Mouse (Mus musculus) spleen, adult 2 months (tissue): Measurements from ENCODE around the gene Nav3. TPM values are rescaled to one million over a fixed set of nuclear protein-coding genes. Genes with fewer than 3 reads are reported as not detected.

Experiments
- DNase-seq, 2 experiments: peaks; one replicate each; pipeline versions ENCODE4 v3.0.0 to v3.0.0-alpha.2; 2012 to 2021; ENCODE audit warnings: low spot score in 2 of 2, low read depth in 1 of 2
- H3K27ac ChIP-seq: fragments of 200-500 bp; 2 replicates; pipeline ENCODE4 v1.5.1; 2012; ENCODE audit warnings: low read length, inconsistent platforms; ENCODE audit not compliant: insufficient read depth
- H3K27me3 ChIP-seq: fragments of 200-500 bp; 2 replicates; pipeline ENCODE4 v1.6.1; 2012; ENCODE audit warnings: mild to moderate bottlenecking, moderate library complexity, low read length, inconsistent platforms; ENCODE audit not compliant: control insufficient read depth, insufficient read depth
- H3K36me3 ChIP-seq: fragments of 200-500 bp; 2 replicates; pipeline ENCODE4 v1.6.1; 2012; ENCODE audit warnings: mild to moderate bottlenecking, low read length, inconsistent platforms; ENCODE audit not compliant: control insufficient read depth, insufficient read depth
- H3K4me1 ChIP-seq: fragments of 200-500 bp; 2 replicates; pipeline ENCODE4 v1.6.1; 2011; ENCODE audit warnings: inconsistent platforms; ENCODE audit not compliant: control insufficient read depth, insufficient read depth, insufficient read length
- H3K4me3 ChIP-seq: fragments of 200-500 bp; 2 replicates; pipeline ENCODE4 v1.5.1; 2011; ENCODE audit warnings: mild to moderate bottlenecking, inconsistent platforms; ENCODE audit not compliant: insufficient read depth, insufficient read length; ENCODE audit errors: extremely low read depth
- CTCF ChIP-seq: fragments of 200-500 bp; IDR thresholded peaks from 2 replicates; pipeline ENCODE4 v1.5.1; 2011; ENCODE audit warnings: mild to moderate bottlenecking, inconsistent platforms; ENCODE audit not compliant: insufficient read depth, insufficient read length, insufficient replicate concordance; ENCODE audit errors: extremely low read depth
- POLR2A ChIP-seq: fragments of 200-500 bp; IDR thresholded peaks from 2 replicates; pipeline ENCODE4 v1.6.1; 2011; ENCODE audit warnings: low read depth, low read length, inconsistent platforms
- WGBS: fragments of 180-500 bp; shearing (Covaris S2); methylation state at CpG from one replicate; pipeline ENCODE4 v1.1.7; 2018; 5-methylcytosine and 5-hydroxymethylcytosine counted together
- polyA plus RNA-seq: library from polyadenylated mRNA; depleted of rRNA; stranded (reverse); fragments of >200 nt; gene quantifications from 2 replicates; pipeline ENCODE4 v1.2.3, GENCODE M21; 2012

Nav3 gene
- polyA plus RNA-seq, 1 experiment = 0.39 TPM

DNA sequence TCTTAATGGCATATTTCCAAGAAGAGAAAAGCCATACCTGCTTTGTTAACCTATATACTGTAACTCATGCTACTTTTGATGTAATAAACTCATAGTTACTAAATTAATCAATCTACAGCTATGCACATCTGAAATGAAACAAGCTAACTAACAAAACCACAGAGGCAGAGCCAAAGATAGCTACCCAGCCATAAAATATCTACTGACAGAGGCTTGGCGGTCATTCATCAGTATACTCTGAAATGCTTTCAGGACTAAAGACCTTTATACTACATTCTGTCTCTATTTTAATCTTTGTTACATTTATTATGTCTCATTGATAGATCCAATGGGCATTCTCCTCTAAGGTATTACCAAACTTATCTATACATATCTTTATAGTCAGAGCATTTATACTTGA, 185.4 kb downstream of the Nav3 start:
- H3K27me3 ChIP-seq = no peaks in the 10 kb centered on the region
- no peak overlapping the region for H3K27ac ChIP-seq
- no peak overlapping the region for H3K4me3 ChIP-seq
- no peak for DNase-seq
- H3K36me3 ChIP-seq = no peaks in the 10 kb centered on the region
- WGBS = 78% methylated on average over 1 of the region's 1 CpGs
- no peaks in the 10 kb centered on the region for H3K4me1 ChIP-seq
- TF ChIP-seq CTCF = no peak

DNA sequence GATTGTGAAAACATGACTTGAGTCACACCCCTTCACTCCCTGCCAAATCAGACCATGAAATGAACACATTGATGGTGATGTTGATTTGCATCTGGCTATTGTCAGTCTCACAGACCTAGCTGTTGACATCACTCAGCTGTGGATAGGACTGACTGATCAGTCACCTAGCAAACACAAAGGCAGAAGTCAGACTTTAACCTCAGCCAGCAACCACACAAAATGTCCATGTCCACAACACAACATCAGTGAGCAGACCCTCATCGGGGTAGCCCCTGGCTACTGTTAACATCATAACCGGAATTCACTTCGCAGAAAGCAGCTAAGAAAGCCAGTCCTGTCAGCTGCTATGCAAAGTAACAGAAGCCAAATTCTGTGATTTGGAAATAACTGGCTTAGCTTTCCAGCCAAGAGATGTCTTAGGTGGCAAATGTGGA, 213.9 kb downstream of the Nav3 start:
- no peaks in the 10 kb centered on the region for H3K27me3 ChIP-seq
- no peaks in the 10 kb centered on the region for H3K36me3 ChIP-seq
- H3K27ac ChIP-seq = no peak overlapping the region
- no peak overlapping the region for H3K4me3 ChIP-seq
- DNase-seq = no peak
- WGBS = 97% methylated on average over 3 of the region's 3 CpGs
- H3K4me1 ChIP-seq = no peaks in the 10 kb centered on the region
- TF ChIP-seq CTCF (no peak), POLR2A (no peak)

DNA sequence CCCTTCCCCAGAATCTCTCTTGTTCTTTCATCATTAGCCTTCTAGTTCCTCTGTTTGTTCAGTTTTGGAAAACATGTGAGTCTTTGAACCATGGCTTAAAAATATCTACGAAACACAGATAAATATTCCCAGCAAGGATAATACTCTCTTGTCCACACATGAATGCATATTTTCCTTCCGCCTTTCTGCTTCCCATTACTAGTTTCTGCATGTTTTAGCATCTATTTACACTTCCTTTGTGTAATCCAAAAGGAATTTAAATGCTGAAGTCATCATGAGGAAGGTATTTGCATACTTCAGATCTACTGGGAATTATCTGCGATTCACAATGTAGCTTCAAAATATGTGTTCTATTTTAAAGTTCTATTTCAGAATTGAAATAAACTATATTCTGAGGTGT, 215.3 kb downstream of the Nav3 start:
- Histone ChIP-seq H3K27me3 (no peaks in the 10 kb centered on the region), H3K27ac (no peak overlapping the region), H3K4me3 (no peak overlapping the region), H3K36me3 (no peaks in the 10 kb centered on the region), H3K4me1 (no peaks in the 10 kb centered on the region)
- DNase-seq = no peak
- no peak for TF ChIP-seq POLR2A
- no peak for TF ChIP-seq CTCF
- WGBS = 82% methylated on average over 3 of the region's 3 CpGs

DNA sequence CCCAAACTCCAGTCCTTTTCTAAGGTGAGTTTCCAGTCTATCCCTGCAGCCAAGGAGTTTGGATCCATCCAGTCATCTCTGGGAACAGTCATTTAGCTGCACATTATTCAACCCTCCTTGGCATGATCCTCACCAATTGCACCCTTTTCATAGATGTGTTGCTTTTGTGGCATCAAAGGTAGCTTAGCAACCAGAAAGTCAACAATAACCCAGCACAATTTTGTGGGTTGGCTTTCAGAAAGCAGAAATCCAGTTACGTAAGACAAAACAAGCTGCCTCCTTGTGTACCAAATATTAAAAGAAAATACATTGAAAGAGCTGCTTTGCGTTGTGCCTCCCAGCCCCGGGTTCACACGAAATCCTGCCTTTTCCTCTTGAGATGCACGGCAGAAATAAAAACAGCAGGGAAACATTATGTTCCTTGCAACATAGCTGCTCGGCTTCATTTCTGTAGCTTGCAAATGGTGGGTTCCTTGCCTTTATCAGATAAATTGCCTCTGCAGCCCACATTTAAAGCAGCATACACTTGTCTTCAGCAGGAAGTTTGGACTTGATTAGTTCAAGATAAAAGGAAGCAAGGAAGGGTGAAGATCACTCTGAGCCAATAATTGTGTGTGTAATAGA, 222.6 kb downstream of the Nav3 start:
- no peaks in the 10 kb centered on the region for H3K4me1 ChIP-seq
- H3K4me3 ChIP-seq = no peak overlapping the region
- H3K27me3 ChIP-seq = no peaks in the 10 kb centered on the region
- TF ChIP-seq CTCF = no peak
- TF ChIP-seq POLR2A = no peak
- DNase-seq = no peak
- no peak overlapping the region for H3K27ac ChIP-seq
- 76% methylated on average over 6 of the region's 6 CpGs for WGBS
- H3K36me3 ChIP-seq = no peaks in the 10 kb centered on the region

DNA sequence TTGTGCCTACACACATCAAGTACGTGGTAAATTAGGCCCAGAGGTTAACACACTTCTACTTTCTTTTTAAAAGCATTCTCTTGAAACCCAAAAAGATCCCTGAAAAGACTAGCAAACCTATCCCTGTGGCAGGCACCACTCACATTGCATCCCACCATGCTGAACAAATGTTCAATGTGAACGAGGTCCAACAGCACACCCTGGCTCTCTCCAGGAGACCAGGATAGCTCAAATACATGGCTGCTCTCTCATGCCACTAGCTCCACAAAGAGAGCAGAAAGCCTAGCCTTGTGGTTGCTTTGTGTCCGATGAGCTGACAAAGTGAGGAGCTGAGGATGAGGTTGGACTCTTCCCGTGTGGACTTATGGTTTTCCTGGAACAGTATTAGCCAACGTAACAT, 249.6 kb downstream of the Nav3 start:
- TF ChIP-seq CTCF (no peak), POLR2A (no peak)
- no peak overlapping the region for H3K4me3 ChIP-seq
- no peak for DNase-seq
- no peaks in the 10 kb centered on the region for H3K4me1 ChIP-seq
- H3K36me3 ChIP-seq = no peaks in the 10 kb centered on the region
- H3K27me3 ChIP-seq = no peaks in the 10 kb centered on the region
- WGBS = 85% methylated on average over 5 of the region's 5 CpGs
- H3K27ac ChIP-seq = no peak overlapping the region

DNA sequence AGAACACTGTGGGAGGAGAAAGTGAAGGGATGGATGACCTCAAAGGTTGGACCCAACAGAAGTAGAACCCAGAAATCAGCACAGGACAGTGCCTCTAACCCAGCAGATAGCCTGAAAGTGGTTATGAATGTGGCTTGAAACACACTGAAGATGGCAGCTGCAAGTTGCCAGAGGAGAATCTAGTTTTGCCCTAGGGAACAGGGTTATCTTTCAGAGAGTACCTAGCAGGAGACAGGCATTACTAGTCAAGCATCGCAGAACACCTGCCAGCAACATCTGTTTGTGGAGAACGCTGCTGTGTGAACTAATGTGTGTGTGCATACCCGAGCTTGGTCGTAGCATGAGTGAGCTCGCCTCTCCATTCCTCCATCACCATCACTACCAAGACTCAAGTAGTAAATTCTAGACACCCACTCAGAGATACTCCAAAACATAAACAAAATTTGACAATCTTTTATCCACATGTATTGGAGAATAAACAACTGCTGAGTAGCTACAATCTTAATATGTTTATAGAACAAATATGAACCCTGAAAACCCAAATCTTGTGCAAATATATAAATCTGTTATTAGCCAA, 251.8 kb downstream of the Nav3 start:
- Histone ChIP-seq H3K27me3 (no peaks in the 10 kb centered on the region), H3K4me3 (no peak overlapping the region), H3K36me3 (no peaks in the 10 kb centered on the region), H3K4me1 (no peaks in the 10 kb centered on the region), H3K27ac (no peak overlapping the region)
- no peak for TF ChIP-seq CTCF
- no peak for TF ChIP-seq POLR2A
- DNase-seq = peak in 1 of 2 experiments; percentile 14
- 88% methylated on average over 5 of the region's 5 CpGs for WGBS

DNA sequence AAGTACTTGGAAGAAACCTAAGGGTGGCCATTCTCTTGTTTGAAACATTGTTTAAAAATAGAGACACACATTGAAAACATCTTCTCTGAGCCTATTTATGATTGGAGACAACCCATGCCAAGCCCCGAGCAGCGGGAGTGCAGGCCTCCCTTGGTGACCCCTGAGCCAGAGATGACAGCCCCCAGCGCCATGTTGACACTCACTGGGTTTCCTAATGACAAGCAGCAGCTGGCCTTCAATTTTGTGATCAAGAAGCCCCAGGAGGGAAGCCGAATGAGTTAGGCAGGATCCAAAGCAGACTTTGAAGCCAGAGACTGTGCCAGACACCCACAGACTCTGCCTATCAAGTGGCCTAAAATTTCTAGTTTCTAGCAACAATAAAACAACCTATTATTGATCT, 263.1 kb downstream of the Nav3 start:
- no peak for DNase-seq
- no peak overlapping the region for H3K4me3 ChIP-seq
- H3K27ac ChIP-seq = no peak overlapping the region
- H3K4me1 ChIP-seq = no peaks in the 10 kb centered on the region
- H3K27me3 ChIP-seq = no peaks in the 10 kb centered on the region
- no peaks in the 10 kb centered on the region for H3K36me3 ChIP-seq
- TF ChIP-seq POLR2A = no peak
- TF ChIP-seq CTCF = no peak
- 78% methylated on average over 4 of the region's 4 CpGs for WGBS
